Mouse (Mus musculus) adrenal gland, postnatal 0 days (tissue): Measurements from ENCODE around the gene Parp16. TPM values are rescaled to one million over a fixed set of nuclear protein-coding genes. Genes with fewer than 3 reads are reported as not detected.

ENCODE experiments used
- polyA plus RNA-seq: library from polyadenylated mRNA; unstranded; fragments of >200 nt; fragmentation: Nextera tagmentation; extraction: Ambion mirVana; gene quantifications from 2 replicates; pipeline ENCODE4 v1.2.1, GENCODE M21; 2015

The Parp16 gene
- 14.7 and 25.6 TPM in 2 replicates for polyA plus RNA-seq

DNA sequence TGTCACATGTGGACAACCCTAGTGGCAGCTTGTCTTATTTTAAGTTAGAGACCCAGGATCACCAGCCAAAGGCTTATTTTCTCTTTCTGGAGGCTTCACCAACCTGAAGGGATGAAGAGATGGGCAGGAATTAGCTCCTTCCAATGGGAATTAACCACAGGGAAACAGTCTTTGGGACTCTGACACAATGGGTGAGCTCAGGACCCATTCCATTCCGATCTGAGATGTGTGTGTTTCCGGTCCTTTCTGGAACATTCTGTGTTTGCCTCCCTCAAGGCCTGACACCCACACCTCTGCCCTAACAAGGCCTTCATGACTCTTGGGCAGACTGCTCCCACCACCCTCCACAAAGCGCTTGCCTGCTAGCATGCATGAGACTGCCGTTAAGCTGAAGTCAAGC, at the start of gene Parp16:
TSS of gene Parp16 (plus strand) at position 301 of the 400 bp plus-strand sequence.

DNA sequence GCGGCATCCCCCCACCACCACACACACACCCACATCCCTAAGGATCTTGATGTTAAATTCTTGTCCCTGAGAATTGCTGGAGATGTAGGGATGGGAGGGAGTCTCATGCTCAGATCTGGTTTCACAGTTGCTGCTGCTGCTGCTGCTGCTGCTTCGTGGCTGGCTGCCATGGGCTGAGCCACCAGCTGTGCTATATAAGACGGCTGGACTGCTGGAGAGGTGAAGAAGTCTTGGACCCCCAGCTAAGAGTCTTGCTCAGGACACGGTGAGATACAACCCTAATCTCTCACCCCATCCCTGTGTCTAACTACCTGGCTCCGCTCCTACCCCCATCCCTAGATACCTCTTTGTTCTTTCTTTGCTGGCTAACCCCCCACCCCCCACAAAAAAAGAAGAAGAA, 69.8 kb downstream of the Parp16 start, which contains the start of gene Cilp:
TSS of gene Cilp (plus strand) at position 222 of the 400 bp plus-strand sequence.

Other genes with a start within 250 kb of the Parp16 start
- 0.02 and 0.04 TPM in 2 replicates for gene Slc24a1, start 243.7 kb upstream of the Parp16 start, polyA plus RNA-seq
- 29.1 and 36.5 TPM in 2 replicates for gene Ints14, start 234.4 kb upstream of the Parp16 start, polyA plus RNA-seq
- 114 and 259 TPM in 2 replicates for gene Hacd3, start 173.7 kb upstream of the Parp16 start, polyA plus RNA-seq
- gene Dpp8, start 162.9 kb upstream of the Parp16 start, polyA plus RNA-seq, result 14.9 and 21.2 TPM in 2 replicates
- 7.5 and 11.0 TPM in 2 replicates for gene Igdcc4, start 93.9 kb upstream of the Parp16 start, polyA plus RNA-seq
- gene Igdcc3, start 54.2 kb upstream of the Parp16 start, polyA plus RNA-seq, result 1.4 and 2.0 TPM in 2 replicates
- 1.2 and 2.6 TPM in 2 replicates for gene Cilp, start 69.8 kb downstream of the Parp16 start, polyA plus RNA-seq
- 52.5 and 74.9 TPM in 2 replicates for gene Clpx, start 98.9 kb downstream of the Parp16 start, polyA plus RNA-seq
- 8.5 and 11.2 TPM in 2 replicates for gene Pdcd7, start 150.8 kb downstream of the Parp16 start, polyA plus RNA-seq
- gene Ubap1l, start 165.7 kb downstream of the Parp16 start, polyA plus RNA-seq, result 0.09 and 0.10 TPM in 2 replicates
- 0.26 and 0.35 TPM in 2 replicates for gene Kbtbd13, start 196.3 kb downstream of the Parp16 start, polyA plus RNA-seq
- gene Rasl12, start 203.2 kb downstream of the Parp16 start, polyA plus RNA-seq, result 3.5 and 4.7 TPM in 2 replicates
- 1.3 TPM in 1 of 2 replicates, not detected in the other for gene Slc51b, start 227.6 kb downstream of the Parp16 start, polyA plus RNA-seq
- gene Mtfmt, start 240.4 kb downstream of the Parp16 start, polyA plus RNA-seq, result 11.7 and 17.8 TPM in 2 replicates